ENCODE assay signal across 19 mouse cellular contexts in the genomic region with DNA sequence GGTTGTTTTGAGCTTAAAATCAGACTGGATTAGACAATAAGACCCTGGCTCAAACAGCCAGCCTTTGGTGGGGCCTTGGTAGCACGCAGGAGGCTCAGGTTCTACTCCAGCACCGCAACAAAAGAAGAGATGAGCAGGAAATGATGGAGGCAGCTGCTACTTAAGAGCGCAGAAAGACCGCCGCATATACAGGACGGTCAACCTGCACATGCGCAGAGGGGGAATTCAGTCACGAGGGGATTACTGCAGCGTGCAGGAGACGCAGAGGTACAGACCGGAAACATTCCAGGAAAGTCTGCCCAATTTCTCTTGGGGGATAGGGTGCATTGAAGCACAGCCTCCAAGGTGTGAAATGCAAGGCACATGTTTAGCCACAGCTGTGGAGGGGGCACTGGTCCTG. TPM values are rescaled to one million over a fixed set of nuclear protein-coding genes. Genes with fewer than 3 reads are reported as not detected.
DNase-seq lines count a peak whose midpoint lies in the region; TF ChIP-seq lines count a peak whose summit lies in the region.
"Had no signal": no experiment of that assay in that cellular context is flagged by ENCODE, and none has a peak within 500 bp of the region (broad histone marks: within the 10 kb centered on the region; RNA-seq: fewer than 3 reads in every experiment).

No protein-coding gene starts in this region.

- TF ChIP-seq CTCF in heart, adult 2 months (IDR thresholded peaks at IDR 0.05) = no peak

- 96% methylated on average over 11 of the region's 11 CpGs for WGBS in heart, adult 2 months
- WGBS in limb, embryonic 10.5 days = 93% methylated on average over 11 of the region's 11 CpGs

- no peaks in the 10 kb centered on the region for H3K27me3 ChIP-seq in heart, adult 2 months (ENCODE audit: control insufficient read depth, insufficient read depth, low read length)
- no peaks in the 10 kb centered on the region for H3K27me3 ChIP-seq in splenic B cell, adult 2 months (ENCODE audit: control insufficient read depth, insufficient read depth, low read length, poor library complexity, severe bottlenecking)
- peaks cover 14% of the 10 kb centered on the region for H3K27me3 ChIP-seq in limb, embryonic 10.5 days (ENCODE audit: low read depth, poor library complexity, severe bottlenecking)
- H3K27me3 ChIP-seq: embryonic facial prominence, embryonic 12.5 days; forebrain, embryonic 15.5 days had no signal

- intact Hi-C loops in heart, adult 2 months (cut with DNase I) = no loop called here

- H3K36me3 ChIP-seq in heart, adult 2 months (ENCODE audit: control insufficient read depth, insufficient read depth, low read length) = no peaks in the 10 kb centered on the region
- H3K36me3 ChIP-seq in splenic B cell, adult 2 months (ENCODE audit: control insufficient read depth, insufficient read depth, low read length, poor library complexity, severe bottlenecking) = no peaks in the 10 kb centered on the region
- H3K36me3 ChIP-seq in limb, embryonic 10.5 days = no peaks in the 10 kb centered on the region
- H3K36me3 ChIP-seq: embryonic facial prominence, embryonic 10.5 days; embryonic facial prominence, embryonic 12.5 days; forebrain, embryonic 15.5 days had no signal

- 0 out of 2 replicates have a peak, but pooled peaks cover 5% of the 10 kb centered on the region for H3K9me3 ChIP-seq in limb, embryonic 10.5 days (replicated peaks)
- H3K9me3 ChIP-seq: forebrain, embryonic 15.5 days had no signal

- TF ChIP-seq EP300 in heart, adult 2 months (IDR thresholded peaks at IDR 0.05; ENCODE audit: insufficient read depth, low read depth, low read length) = no peak

- no peak overlapping the region for H3K4me3 ChIP-seq in heart, adult 2 months
- H3K4me3 ChIP-seq in limb, embryonic 10.5 days = no peak overlapping the region
- H3K4me3 ChIP-seq: embryonic facial prominence, embryonic 10.5 days; embryonic facial prominence, embryonic 12.5 days; forebrain, embryonic 13.5 days; forebrain, embryonic 15.5 days had no signal

- peak; percentile 83 for DNase-seq in heart, adult 11 months
- DNase-seq in heart, adult 2 months = no peak
- DNase-seq in B cell, adult 2 months = peak; percentile 29 to 36
- peak; percentile 54 for DNase-seq in splenic B cell, adult 2 months (ENCODE audit: low read depth, low spot score)
- DNase-seq in limb, embryonic 10.5 days (ENCODE audit: low spot score) = no peak
- DNase-seq: adrenal gland, adult 8-10 months; adrenal gland, postnatal 14 days; adrenal gland, postnatal 36 days; cerebellum, adult 11-12 months; cerebellum, adult 2 months; cerebellum, adult 9-10 months; cerebellum, postnatal 10 days; cerebellum, postnatal 25 days; forebrain, postnatal 0 days had no signal

- no peak for TF ChIP-seq POLR2A in heart, adult 2 months (IDR thresholded peaks at IDR 0.05; ENCODE audit: insufficient read depth, low read depth, low read length)

- H3K27ac ChIP-seq in heart, adult 2 months = no peak overlapping the region
- no peak overlapping the region for H3K27ac ChIP-seq in limb, embryonic 10.5 days
- H3K27ac ChIP-seq: embryonic facial prominence, embryonic 10.5 days; embryonic facial prominence, embryonic 12.5 days; forebrain, embryonic 13.5 days; forebrain, embryonic 15.5 days had no signal

- no peaks in the 10 kb centered on the region for H3K4me1 ChIP-seq in heart, adult 2 months (ENCODE audit: control insufficient read depth, insufficient read depth, low read length)
- peaks cover 24% of the 10 kb centered on the region for H3K4me1 ChIP-seq in limb, embryonic 10.5 days
- H3K4me1 ChIP-seq: forebrain, embryonic 15.5 days had no signal

- H3K79me2 ChIP-seq in heart, adult 2 months (replicated peaks; ENCODE audit: control insufficient read depth, insufficient read depth, low read length) = no peaks in the 10 kb centered on the region

- H3K9ac ChIP-seq in heart, adult 2 months (ENCODE audit: low read depth, low read length) = no peak overlapping the region
- H3K9ac ChIP-seq: embryonic facial prominence, embryonic 12.5 days; forebrain, embryonic 13.5 days; forebrain, embryonic 15.5 days; forebrain, postnatal 0 days had no signal

RNA-seq across cellular contexts. Expression of gene Emid1, which starts 6.0 kb away (rescaled TPM):
- 1 to 10 TPM in 1 of 2 experiments, under 1 TPM in 1; 0.82 to 1.2 TPM for total RNA-seq in heart, adult 2 months (2021)
- polyA plus RNA-seq in heart, adult 2 months (2012; rRNA removed) = 2.5 and 3.8 TPM in 2 replicates
- 12.1 and 12.3 TPM in 2 replicates for polyA plus RNA-seq in limb, embryonic 10.5 days (2016; fragmentation: Nextera tagmentation; extraction: Ambion mirVana)
- polyA plus RNA-seq: activated CD4-positive, CD25-positive, alpha-beta regulatory T cell, adult 4 months had no signal

RNA-seq across cellular contexts. Expression of gene Ewsr1, which starts 59.0 kb away (rescaled TPM):
- total RNA-seq in heart, adult 2 months (2021) = 10 to 100 TPM; 89.7 to 92.3 TPM
- polyA plus RNA-seq in heart, adult 2 months (2012; rRNA removed) = 164 and 193 TPM in 2 replicates
- 893 and 996 TPM in 2 replicates for polyA plus RNA-seq in limb, embryonic 10.5 days (2016; fragmentation: Nextera tagmentation; extraction: Ambion mirVana)

RNA-seq across cellular contexts. Expression of gene Rhbdd3, which starts 59.3 kb away (rescaled TPM):
- total RNA-seq in heart, adult 2 months (2021) = 10 to 100 TPM; 21.2 to 23.3 TPM
- 30.9 and 34.4 TPM in 2 replicates for polyA plus RNA-seq in heart, adult 2 months (2012; rRNA removed)
- polyA plus RNA-seq in limb, embryonic 10.5 days (2016; fragmentation: Nextera tagmentation; extraction: Ambion mirVana) = 29.0 and 31.6 TPM in 2 replicates

Comparison
In these comparisons a context has a peak if more than half of its experiments do, and no peak if none do; other contexts are left out.
1. DNase-seq: peak in heart, adult 11 months (single experiment), B cell, adult 2 months (2 of 2) and splenic B cell, adult 2 months (single experiment); none in heart, adult 2 months (0 of 2) and limb, embryonic 10.5 days (single experiment).